Mouse (Mus musculus) liver, adult 2 months (tissue): ENCODE measurements around the gene Inf2. TPM values are rescaled to one million over a fixed set of nuclear protein-coding genes. Genes with fewer than 3 reads are reported as not detected.
A peak's percentile ranks its signal among the peaks of the same experiment; 100 is the strongest.

Source experiments
- DNase-seq: peaks from one replicate; pipeline ENCODE4 v3.0.0-alpha.2; 2011; ENCODE audit warnings: low read depth, low spot score; ENCODE audit errors: extremely low read depth
- H3K27ac ChIP-seq: fragments of 200-500 bp; replicated peaks from 2 replicates; pipeline ENCODE4 v1.5.1; 2012; ENCODE audit warnings: low read depth, mild to moderate bottlenecking, control low read depth, inconsistent platforms, low read length; ENCODE audit not compliant: insufficient read depth
- H3K27me3 ChIP-seq: fragments of 200-500 bp; 2 replicates; pipeline ENCODE4 v1.6.1; 2012; ENCODE audit warnings: mild to moderate bottlenecking, moderate library complexity, low read length, inconsistent platforms; ENCODE audit not compliant: control insufficient read depth, insufficient read depth
- H3K36me3 ChIP-seq: fragments of 200-500 bp; 2 replicates; pipeline ENCODE4 v1.6.1; 2012; ENCODE audit warnings: low read length, inconsistent platforms; ENCODE audit not compliant: control insufficient read depth, insufficient read depth
- H3K4me1 ChIP-seq: fragments of 200-500 bp; 2 replicates; pipeline ENCODE4 v1.6.1; 2011; ENCODE audit warnings: low read length; ENCODE audit not compliant: control insufficient read depth, insufficient read depth
- H3K4me3 ChIP-seq: fragments of 200-500 bp; 2 replicates; pipeline ENCODE4 v1.5.1; 2011; ENCODE audit warnings: low read depth, mild to moderate bottlenecking, control low read depth, low read length, moderate library complexity; ENCODE audit not compliant: insufficient read depth
- H3K79me2 ChIP-seq: fragments of 200-500 bp; 2 replicates; pipeline ENCODE4 v1.6.1; 2012; ENCODE audit warnings: inconsistent platforms, mild to moderate bottlenecking, low read length, moderate library complexity; ENCODE audit not compliant: control insufficient read depth, insufficient read depth
- H3K9ac ChIP-seq: fragments of 200-500 bp; 2 replicates; pipeline ENCODE4 v1.6.1; 2012; ENCODE audit warnings: low read depth, mild to moderate bottlenecking, control low read depth, inconsistent platforms, low read length
- CTCF ChIP-seq: fragments of 200-500 bp; IDR thresholded peaks from 2 replicates; pipeline ENCODE4 v1.5.1; 2011; ENCODE audit warnings: low read depth, low read length, control low read depth
- POLR2A ChIP-seq: fragments of 200-500 bp; IDR thresholded peaks from 2 replicates; pipeline ENCODE4 v1.6.1; 2011; ENCODE audit warnings: low read length, control low read depth; ENCODE audit not compliant: insufficient read depth; ENCODE audit errors: extremely low read depth
- WGBS: fragments of 180-500 bp; shearing (Covaris S2); methylation state at CpG from one replicate; pipeline ENCODE4 v1.1.7; 2018; 5-methylcytosine and 5-hydroxymethylcytosine counted together
- polyA plus RNA-seq: library from polyadenylated mRNA; depleted of rRNA; stranded (reverse); fragments of >200 nt; gene quantifications from 2 replicates; pipeline ENCODE4 v1.2.3, GENCODE M21; 2012
- total RNA-seq: library from RNA; depleted of rRNA; stranded (reverse); fragments of >200 nt; gene quantifications from 2 replicates; pipeline ENCODE4 v1.2.3, GENCODE M21; 2014

The Inf2 gene
- total and polyA plus RNA-seq, 2 experiments = 15.5 to 24.6 TPM

GRCm38 (mm10) chr12:112619686-112620353 lies 31.2 kb downstream of the Inf2 start, which contains the start of gene Adssl1:
Gene Adssl1, plus strand, starts transcription at chr12:112620045.
- DNase-seq = peak; percentile 70
- peak within 1 kb of the TSS; percentile 72 for H3K27ac ChIP-seq
- TF ChIP-seq POLR2A (peak; percentile 88), CTCF (no peak)
- peaks cover 6% of the 10 kb centered on the region for H3K4me1 ChIP-seq
- H3K27me3 ChIP-seq = no peaks in the 10 kb centered on the region
- H3K4me3 ChIP-seq = peak within 1 kb of the TSS; percentile 64
- under 1% methylated on average over 56 of the region's 56 CpGs for WGBS
- H3K79me2 ChIP-seq = no peaks in the 10 kb centered on the region
- H3K9ac ChIP-seq = peak within 1 kb of the TSS; percentile 92
- H3K36me3 ChIP-seq = no peaks in the 10 kb centered on the region

GRCm38 (mm10) chr12:112620354-112621061 lies 31.9 kb downstream of the Inf2 start:
- peak overlapping the region; percentile 64 for H3K4me3 ChIP-seq
- no peak for DNase-seq
- peaks cover 6% of the 10 kb centered on the region for H3K4me1 ChIP-seq
- peak overlapping the region; percentile 72; the same call in 1 of the 2 replicates for H3K27ac ChIP-seq
- peak overlapping the region; percentile 92 for H3K9ac ChIP-seq
- H3K27me3 ChIP-seq = no peaks in the 10 kb centered on the region
- H3K79me2 ChIP-seq = no peaks in the 10 kb centered on the region
- no peaks in the 10 kb centered on the region for H3K36me3 ChIP-seq
- WGBS = 27% methylated on average over 16 of the region's 16 CpGs
- no peak for TF ChIP-seq POLR2A

- Histone ChIP-seq H3K4me3 (no peak overlapping the region), H3K4me1 (peaks cover 6% of the 10 kb centered on the region), H3K27me3 (no peaks in the 10 kb centered on the region), H3K79me2 (no peaks in the 10 kb centered on the region), H3K36me3 (no peaks in the 10 kb centered on the region), H3K27ac (no peak overlapping the region), H3K9ac (no peak overlapping the region)
- 88% methylated on average over 3 of the region's 3 CpGs for WGBS
- no peak for TF ChIP-seq CTCF
- no peak for TF ChIP-seq POLR2A
- no peak for DNase-seq
Observed at GRCm38 (mm10) chr12:112621900-112622299, 33.3 kb downstream of the Inf2 start.

- peak; percentile 93 for TF ChIP-seq CTCF
- TF ChIP-seq POLR2A = no peak
- H3K9ac ChIP-seq = no peak overlapping the region
- WGBS = 20% methylated on average over 2 of the region's 2 CpGs
- peaks cover 5% of the 10 kb centered on the region for H3K4me1 ChIP-seq
- no peak overlapping the region for H3K4me3 ChIP-seq
- H3K27me3 ChIP-seq = no peaks in the 10 kb centered on the region
- H3K36me3 ChIP-seq = no peaks in the 10 kb centered on the region
- no peak overlapping the region for H3K27ac ChIP-seq
- no peak for DNase-seq
- no peaks in the 10 kb centered on the region for H3K79me2 ChIP-seq
Observed at GRCm38 (mm10) chr12:112623742-112624141, 35.2 kb downstream of the Inf2 start.

- no peak overlapping the region for H3K9ac ChIP-seq
- H3K4me1 ChIP-seq = peaks cover 16% of the 10 kb centered on the region
- H3K36me3 ChIP-seq = no peaks in the 10 kb centered on the region
- no peak for DNase-seq
- H3K27me3 ChIP-seq = no peaks in the 10 kb centered on the region
- 74% methylated on average over 4 of the region's 4 CpGs for WGBS
- no peaks in the 10 kb centered on the region for H3K79me2 ChIP-seq
- H3K27ac ChIP-seq = no peak overlapping the region
- no peak overlapping the region for H3K4me3 ChIP-seq
- TF ChIP-seq POLR2A (no peak), CTCF (no peak)
Observed at GRCm38 (mm10) chr12:112625700-112626099, 37.1 kb downstream of the Inf2 start.

- Histone ChIP-seq H3K27me3 (no peaks in the 10 kb centered on the region), H3K4me3 (no peak overlapping the region), H3K4me1 (peaks cover 21% of the 10 kb centered on the region), H3K27ac (no peak overlapping the region), H3K79me2 (no peaks in the 10 kb centered on the region), H3K9ac (no peak overlapping the region), H3K36me3 (no peaks in the 10 kb centered on the region)
- TF ChIP-seq POLR2A (no peak), CTCF (no peak)
- DNase-seq = no peak
- WGBS = 86% methylated on average over 6 of the region's 6 CpGs
Observed at GRCm38 (mm10) chr12:112626455-112626854, 37.9 kb downstream of the Inf2 start.
